Mouse (Mus musculus): ENCODE results near the gene Npepps.
A peak's percentile ranks its signal among the peaks of the same experiment; 100 is the strongest.

- TF ChIP-seq EP300 (IDR thresholded peaks at IDR 0.05; ENCODE audit: low read depth), result no peak
- TF ChIP-seq CTCF (IDR thresholded peaks at IDR 0.05; ENCODE audit: low read depth), result 0 out of 2 replicates have a peak, but pooled peaks have one; percentile 3
These were observed 30.6 kb upstream of the Npepps start for GRCm38 (mm10) chr11:97310895-97311631.
